Mouse (Mus musculus): ENCODE data around the gene Tm7sf2.
"Not testable (repeated sequence)": the region's sequence is repeated elsewhere in the genome, so short reads cannot be mapped to it uniquely, and the experiment has no call there.

Tm7sf2 gene

DNA sequence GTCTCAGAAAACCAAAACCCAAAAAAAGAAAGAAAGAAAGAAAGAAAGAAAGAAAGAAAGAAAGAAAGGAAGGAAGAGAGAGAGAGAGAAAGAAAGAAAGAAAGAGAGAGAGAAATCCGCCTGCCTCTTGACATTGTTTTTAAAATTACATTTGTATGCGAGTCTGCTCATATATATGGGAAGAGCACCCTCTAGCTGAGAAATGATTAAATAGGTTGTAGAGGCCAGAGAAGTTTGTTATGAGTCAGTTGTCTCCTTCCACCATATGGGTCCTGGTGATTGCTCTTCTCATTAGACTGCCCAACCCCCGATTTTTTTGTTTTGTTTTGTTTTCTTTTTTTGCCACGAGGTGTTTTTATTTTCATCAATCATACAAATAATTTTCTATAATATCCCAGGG, 24.1 kb downstream of the Tm7sf2 start:
- not testable (repeated sequence) for DNase-seq (ENCODE audit: low read depth, low spot score)

- no peak for DNase-seq (ENCODE audit: low read depth, low spot score)
Measured at GRCm38 (mm10) chr19:6042293-6042692, 25.9 kb downstream of the Tm7sf2 start.

GRCm38 (mm10) chr19:6040002-6040401, 28.2 kb downstream of the Tm7sf2 start:
- DNase-seq (ENCODE audit: low read depth, low spot score), result no peak

DNA sequence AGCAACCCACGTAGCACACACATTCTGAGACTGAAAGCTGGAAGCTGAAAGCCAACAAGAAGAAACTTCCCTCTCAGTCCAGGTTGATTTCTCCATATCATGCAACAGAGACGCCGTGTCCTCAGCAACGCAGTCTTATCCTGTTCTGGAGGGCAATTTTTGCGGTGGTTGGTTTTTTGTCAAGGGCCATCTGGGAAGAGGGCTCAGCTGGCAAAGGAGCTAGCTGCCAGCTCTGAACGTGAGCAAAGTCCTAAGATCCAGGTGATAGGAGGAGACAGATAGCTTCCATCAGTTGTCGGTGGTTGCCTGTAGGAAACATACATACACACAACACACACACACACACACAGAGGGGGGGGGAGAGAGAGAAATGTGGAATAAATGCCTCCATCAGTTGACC, 29.8 kb downstream of the Tm7sf2 start:
- no peak for DNase-seq (ENCODE audit: low read depth, low spot score)

- DNase-seq (ENCODE audit: low read depth, low spot score), result no peak
Measured at GRCm38 (mm10) chr19:6037695-6038094, 30.5 kb downstream of the Tm7sf2 start.

DNA sequence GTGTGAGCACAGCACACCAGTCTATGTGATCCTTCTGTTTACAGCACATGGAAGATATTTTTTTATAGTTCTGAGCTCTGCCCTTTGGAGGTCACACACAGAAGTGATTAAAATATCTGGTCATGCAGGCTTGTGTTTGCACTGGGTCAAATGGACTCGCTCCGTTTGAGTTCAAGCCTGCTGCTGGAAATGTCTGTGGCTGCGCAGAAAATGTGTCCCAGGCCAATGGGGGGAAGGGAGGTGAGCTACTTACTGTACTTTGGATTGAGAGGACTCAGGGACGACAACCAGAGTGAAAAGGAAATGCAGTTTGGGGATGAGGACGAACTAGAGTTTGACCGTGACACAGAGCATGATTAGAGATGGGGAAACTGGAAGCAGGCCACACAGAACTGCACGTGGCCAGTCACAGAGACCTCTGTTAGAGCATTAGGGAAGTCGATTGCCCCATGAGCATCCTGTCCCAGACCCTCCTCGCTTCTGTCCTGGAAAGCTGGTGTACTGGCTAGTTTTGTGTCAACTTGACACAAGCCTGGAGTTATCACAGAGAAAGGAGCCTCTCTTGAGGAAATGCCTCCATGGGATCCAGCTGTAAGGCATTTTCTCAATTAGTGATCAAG, 32.1 kb downstream of the Tm7sf2 start:
- no peak for DNase-seq (ENCODE audit: low read depth, low spot score)

GRCm38 (mm10) chr19:6030520-6031280, 37.5 kb downstream of the Tm7sf2 start:
- DNase-seq (ENCODE audit: low read depth, low spot score), result no peak

DNA sequence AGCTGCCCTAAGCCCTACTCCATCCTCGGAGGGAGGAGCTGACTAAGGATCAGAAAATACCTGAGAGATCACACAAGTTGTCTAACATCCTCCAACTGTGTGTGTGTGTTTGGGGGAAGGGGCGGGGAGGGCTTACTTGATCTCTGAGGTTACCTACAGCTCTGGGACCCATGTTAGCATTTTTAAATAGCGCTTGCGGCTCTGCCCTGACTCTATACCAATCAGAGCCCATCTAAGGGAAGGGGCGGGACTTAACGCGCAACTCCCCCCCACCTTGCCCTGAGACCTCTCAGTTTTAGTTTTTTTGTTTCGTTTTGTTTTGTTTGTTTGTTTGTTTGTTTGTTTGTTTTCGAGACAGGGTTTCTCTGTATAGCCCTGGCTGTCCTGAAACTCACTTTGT, 38.7 kb downstream of the Tm7sf2 start:
- no peak for DNase-seq (ENCODE audit: low read depth, low spot score)

GRCm38 (mm10) chr19:6028991-6029390, 39.2 kb downstream of the Tm7sf2 start:
- no peak for DNase-seq (ENCODE audit: low read depth, low spot score)

- DNase-seq (ENCODE audit: low read depth, low spot score), result no peak
Measured at GRCm38 (mm10) chr19:6023930-6024329, 44.2 kb downstream of the Tm7sf2 start.

DNA sequence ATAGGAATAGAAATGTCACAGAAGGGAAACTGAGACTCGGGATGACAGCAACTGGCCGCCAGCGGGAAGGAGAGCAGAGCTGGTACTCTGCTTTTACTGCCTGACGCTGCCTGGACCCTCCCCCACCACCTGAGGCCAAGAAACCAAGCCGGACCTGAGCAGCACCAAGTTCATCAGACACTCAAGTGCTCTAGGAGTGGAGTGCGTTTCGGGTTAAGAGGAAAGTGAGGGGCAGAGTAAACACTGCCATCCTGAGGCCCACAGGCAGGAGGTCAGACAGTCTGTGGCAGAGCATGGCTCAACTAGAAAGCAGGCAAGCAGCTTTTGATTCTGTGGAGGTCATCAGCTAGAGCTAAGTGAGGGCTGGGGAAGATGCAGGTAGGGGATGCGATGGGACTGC, 45.1 kb downstream of the Tm7sf2 start:
- no peak for DNase-seq (ENCODE audit: low read depth, low spot score)

GRCm38 (mm10) chr19:6020276-6020675, 47.9 kb downstream of the Tm7sf2 start:
- DNase-seq (ENCODE audit: low read depth, low spot score), result no peak

DNA sequence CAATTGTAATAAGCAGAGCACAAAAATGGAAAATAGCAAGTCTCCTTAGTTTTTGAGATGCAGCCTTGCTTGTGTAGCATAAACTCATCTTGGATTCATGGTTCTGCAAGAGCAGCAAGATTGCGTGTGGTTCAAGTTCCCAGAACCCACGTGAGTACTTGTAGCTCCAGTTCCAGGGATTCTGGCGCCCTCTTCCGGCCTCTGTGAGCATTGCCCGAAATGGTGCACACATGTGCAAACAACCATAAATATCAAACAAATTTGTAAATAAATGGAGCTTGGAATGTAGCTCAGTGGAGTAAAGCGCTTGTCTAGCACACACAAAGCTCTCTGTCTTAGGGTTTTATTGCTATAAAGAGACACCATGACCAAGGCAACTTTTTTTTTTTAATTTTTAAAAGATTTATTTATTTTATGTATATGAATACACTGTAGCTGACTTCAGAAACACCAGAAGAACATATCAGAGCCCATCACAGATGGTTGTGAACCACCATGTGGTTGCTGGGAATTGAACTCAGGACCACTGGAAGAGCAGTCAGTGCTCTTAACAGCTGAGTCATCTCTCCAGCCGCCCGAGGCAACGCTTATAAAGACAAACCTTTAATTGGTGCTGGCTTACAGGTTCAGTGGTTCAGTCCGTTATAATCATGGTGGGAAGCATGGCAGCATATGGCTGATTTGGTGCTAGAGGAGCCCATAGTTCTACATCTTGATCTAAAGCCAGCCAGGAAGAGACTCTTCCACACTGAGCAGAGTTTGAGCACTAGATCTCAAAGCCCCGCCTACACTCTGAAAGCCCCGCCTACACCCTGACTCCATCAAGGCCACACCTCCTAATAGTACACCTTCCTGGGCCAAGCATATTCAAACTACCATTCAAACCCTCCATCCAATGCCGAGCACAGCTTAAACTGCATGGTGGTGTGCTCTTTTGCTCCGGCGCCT, 49.8 kb downstream of the Tm7sf2 start:
- DNase-seq (ENCODE audit: low read depth, low spot score), result peak; percentile 72

DNA sequence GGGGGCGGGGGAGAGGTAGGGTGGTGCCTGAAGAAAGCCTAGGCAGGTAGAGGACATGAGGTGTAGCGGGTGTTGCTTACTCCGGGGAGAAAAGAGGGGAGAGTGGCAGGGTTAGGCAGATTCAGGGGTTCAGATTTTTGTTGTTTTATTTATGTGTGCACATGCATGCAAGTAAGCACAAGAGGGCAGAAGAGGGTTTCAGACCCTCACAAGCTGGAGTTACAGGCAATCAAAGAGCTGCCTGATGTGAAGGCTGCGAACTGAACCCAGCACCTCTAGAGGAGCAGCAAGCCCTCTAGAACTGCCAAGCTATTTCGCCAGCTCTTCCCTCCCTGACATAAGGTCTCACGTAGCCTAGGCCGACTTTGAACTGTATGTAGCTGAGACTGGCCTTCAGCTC, 51.6 kb downstream of the Tm7sf2 start:
- DNase-seq (ENCODE audit: low read depth, low spot score), result no peak

DNA sequence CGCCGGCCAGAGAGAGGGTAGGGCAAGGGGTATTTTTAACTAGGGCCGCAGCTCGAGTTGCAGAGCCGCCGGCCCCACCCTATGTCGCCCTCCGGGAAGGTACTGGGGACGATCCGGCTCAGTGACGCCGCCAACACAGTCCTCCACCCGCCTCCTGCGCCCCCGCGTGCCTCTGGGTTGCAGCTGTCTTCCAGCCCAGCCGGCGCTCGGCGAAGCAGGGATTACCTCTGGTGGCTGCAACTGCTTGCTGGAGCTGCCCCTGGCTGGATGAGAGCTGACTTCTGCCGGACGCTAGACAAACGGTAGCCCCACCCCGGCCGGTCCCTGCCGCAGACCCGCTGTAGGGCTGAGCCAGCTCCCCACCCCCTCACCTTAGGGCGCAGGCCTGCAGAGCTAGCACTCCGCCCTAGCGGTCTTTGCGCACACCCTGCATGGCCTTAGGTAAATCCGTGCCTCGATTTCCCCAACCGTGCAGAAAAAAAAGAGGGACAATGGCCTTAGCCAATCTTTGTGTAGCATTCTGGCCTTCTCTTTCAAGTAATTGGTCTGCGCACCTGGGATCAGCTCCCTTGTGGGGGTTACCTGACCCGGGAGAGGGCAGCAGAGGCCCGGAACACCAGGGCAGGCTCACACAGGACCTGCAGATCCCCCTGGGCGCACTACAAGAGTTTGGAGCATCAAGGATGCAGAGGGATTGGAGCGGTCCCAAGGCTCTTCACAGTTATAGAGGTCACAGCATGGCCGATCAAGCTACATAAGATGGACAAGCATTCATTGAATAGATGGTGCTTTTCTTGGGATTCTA, 52.5 kb downstream of the Tm7sf2 start, which contains the start of gene Capn1:
Gene Capn1 (minus strand): TSS at position 387 of the 805 bp plus-strand sequence.
- DNase-seq (ENCODE audit: low read depth, low spot score), result peak; percentile 53

DNA sequence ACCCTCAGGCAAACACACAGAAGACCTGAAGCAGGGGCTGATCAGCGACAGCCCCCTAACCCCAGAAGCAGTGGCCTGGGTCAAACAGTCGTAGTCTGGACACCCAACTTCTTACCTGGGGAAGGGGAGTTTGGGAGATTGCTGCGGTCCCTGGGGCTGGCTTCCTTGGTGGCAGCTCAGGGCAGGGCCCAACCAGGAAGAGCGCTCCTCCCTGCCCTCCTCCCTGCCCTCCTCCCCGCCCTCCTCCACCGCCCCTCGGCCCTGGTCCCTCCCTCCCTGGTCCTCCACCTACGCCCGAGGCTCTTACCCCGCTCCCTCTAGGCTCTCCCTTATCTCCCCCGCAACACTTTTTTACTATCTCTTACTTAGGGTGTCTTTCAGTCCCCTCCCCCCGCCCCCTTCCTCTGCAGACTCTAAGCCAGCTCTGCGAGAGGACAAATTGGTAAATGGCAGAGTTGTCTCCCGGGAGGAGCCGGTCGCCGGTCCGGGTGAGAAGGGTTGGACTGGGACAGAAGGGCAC, 53.1 kb downstream of the Tm7sf2 start:
- DNase-seq (ENCODE audit: low read depth, low spot score), result no peak

- no peak for DNase-seq (ENCODE audit: low read depth, low spot score)
Measured at GRCm38 (mm10) chr19:6013691-6014090, 54.5 kb downstream of the Tm7sf2 start.

All from retina, postnatal 7 days (tissue).